Mouse (Mus musculus): Measurements from ENCODE around the gene Rora. TPM values are rescaled to one million over a fixed set of nuclear protein-coding genes. Genes with fewer than 3 reads are reported as not detected.

Gene Rora
- polyA plus RNA-seq (2016; fragmentation: Nextera tagmentation; extraction: Ambion mirVana), result 5.0 and 5.1 TPM in 2 replicates

DNA sequence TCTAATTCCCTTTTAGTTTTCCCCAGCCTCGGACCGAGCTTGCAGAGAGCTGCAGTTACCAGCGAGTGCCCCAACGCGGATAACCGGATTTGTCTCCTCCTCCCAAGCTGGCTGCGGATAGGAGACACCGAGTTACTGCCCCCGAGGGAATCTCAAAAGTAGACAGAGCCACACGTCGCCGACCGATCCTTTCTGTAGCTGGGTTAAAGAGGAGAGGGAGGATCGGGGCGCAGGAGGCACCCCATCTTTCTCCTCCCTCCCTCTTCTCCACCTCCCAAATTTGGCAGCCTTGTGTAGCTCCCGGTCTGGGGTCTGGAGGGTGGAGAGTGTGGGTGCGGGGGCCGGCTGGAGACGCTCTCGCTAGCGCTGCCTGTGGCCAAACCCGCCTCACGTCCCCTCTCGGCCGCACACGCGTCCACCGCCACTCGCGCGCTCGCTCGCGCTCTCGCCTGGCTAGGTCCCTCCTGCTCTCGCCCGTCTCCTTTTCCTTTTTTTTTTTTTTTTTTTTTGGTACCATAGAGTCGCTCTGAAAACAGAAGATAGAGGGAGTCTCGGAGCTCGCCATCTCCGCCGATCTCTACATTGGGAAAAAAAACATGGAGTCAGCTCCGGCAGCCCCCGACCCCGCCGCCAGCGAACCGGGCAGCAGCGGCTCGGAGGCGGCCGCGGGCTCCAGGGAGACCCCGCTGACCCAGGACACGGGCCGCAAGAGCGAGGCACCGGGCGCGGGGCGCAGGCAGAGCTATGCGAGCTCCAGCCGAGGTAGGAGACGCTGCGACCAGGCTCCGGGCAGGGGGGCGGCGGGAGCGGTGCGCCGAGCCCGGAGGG is at the start of gene Rora:
Gene Rora, plus strand, starts transcription at position 576 of the 828 bp plus-strand sequence.
- WGBS, result under 1% methylated on average over 72 of the region's 72 CpGs
- Histone ChIP-seq H3K27ac (peak within 1 kb of the TSS; percentile 92), H3K36me3 (no peaks in the 10 kb centered on the region), H3K4me1 (peaks cover 15% of the 10 kb centered on the region; the same call in 1 of the 2 replicates), H3K27me3 (ENCODE audit: insufficient read depth, poor library complexity, severe bottlenecking) (peaks cover 4% of the 10 kb centered on the region; the same call in 1 of the 2 replicates), H3K9me3 (no peaks in the 10 kb centered on the region), H3K4me3 (peak within 1 kb of the TSS; percentile 85)
- DNase-seq (ENCODE audit: low spot score), result peak; percentile 81

DNA sequence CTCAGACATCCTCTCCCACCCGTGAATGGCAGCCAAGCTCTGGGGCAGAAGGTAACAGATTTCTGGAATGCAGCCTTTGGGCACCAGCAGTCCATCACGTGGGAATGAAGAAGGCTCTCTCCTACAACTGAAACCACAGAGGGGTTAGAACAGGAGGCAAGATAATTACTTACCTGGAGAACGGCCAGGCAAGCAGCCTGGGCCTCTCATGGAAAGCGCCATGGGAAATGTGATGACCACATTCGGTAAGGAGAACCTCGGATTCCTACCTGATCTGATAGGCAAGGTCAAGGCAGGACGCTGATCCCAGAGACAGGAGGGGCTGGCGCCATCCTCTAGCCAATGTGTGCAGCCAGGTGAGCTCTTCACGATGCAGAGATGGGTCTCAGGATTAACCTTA is 39.6 kb upstream of the Rora start:
- no peak for DNase-seq (ENCODE audit: low spot score)
- WGBS, result 82% methylated on average over 9 of the region's 9 CpGs
- Histone ChIP-seq H3K36me3 (no peaks in the 10 kb centered on the region), H3K9me3 (no peaks in the 10 kb centered on the region), H3K4me1 (no peaks in the 10 kb centered on the region), H3K27ac (no peak overlapping the region), H3K4me3 (no peak overlapping the region), H3K27me3 (ENCODE audit: insufficient read depth, poor library complexity, severe bottlenecking) (no peaks in the 10 kb centered on the region)

DNA sequence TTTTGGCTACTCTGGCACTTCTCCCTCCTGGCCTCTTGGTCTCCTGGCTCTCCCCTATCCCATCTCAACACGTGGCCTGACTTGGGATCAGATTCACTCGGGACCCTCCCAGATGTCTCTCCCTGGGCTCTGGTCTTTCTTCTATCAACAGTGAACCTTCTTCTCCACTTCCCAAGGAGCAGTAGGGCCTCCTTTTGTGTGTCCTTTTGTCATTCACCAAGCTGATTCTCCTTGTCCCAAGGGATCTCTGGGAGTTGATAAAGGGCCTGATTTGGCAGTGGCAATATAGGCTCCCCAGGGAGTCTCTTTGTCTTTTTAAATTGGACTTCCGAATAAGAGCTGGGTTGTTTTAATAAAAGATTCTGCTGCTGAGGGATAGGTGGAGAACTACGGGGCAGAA is 36.5 kb upstream of the Rora start:
- H3K4me1 ChIP-seq, result no peaks in the 10 kb centered on the region
- H3K36me3 ChIP-seq, result no peaks in the 10 kb centered on the region
- no peak overlapping the region for H3K4me3 ChIP-seq
- no peaks in the 10 kb centered on the region for H3K27me3 ChIP-seq (ENCODE audit: insufficient read depth, poor library complexity, severe bottlenecking)
- WGBS, result 50% methylated on average over 4 of the region's 4 CpGs
- no peak overlapping the region for H3K27ac ChIP-seq
- H3K9me3 ChIP-seq, result no peaks in the 10 kb centered on the region
- DNase-seq (ENCODE audit: low spot score), result no peak

DNA sequence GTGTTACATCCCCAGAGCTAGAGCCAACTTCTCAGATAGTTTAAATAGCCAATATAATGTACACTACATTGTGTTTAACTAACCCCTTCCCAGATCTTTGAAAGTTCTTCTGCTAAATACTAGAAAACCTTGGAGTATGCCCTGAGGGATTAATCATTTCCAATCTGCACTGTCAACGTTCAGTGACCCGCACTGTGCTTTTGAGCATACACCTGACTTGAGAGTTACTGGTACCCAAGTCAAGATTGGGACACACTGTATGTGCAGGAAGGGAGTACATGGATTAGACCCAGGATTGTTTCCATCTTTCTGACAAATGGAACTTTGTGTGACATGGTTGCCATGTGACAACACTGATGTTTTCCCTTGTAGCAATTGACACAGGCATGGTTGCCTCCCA is 33.5 kb upstream of the Rora start:
- DNase-seq (ENCODE audit: low spot score), result no peak
- no peaks in the 10 kb centered on the region for H3K9me3 ChIP-seq
- H3K27ac ChIP-seq, result no peak overlapping the region
- H3K4me1 ChIP-seq, result no peaks in the 10 kb centered on the region
- H3K4me3 ChIP-seq, result no peak overlapping the region
- 80% methylated on average over 2 of the region's 2 CpGs for WGBS
- no peaks in the 10 kb centered on the region for H3K27me3 ChIP-seq (ENCODE audit: insufficient read depth, poor library complexity, severe bottlenecking)
- H3K36me3 ChIP-seq, result no peaks in the 10 kb centered on the region

DNA sequence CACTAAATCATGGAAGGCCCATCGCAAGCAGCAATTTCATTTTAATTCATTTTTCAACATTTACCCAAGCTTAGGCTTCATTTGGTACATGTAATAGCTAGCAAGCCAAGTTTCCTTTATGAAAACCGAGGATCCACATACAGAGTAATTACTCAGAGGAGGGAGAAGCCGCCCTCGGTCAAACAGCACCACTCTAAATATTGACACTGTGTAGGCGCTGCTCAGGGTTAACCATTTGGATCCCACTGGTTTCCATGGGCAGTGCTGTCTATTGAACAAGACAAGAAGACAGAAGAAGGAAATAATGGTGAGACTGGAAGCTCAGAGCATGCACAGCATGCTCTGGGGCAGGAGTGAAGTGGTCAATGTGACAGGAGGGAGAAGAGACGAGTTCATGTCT is 33.1 kb upstream of the Rora start:
- no peaks in the 10 kb centered on the region for H3K9me3 ChIP-seq
- H3K27me3 ChIP-seq (ENCODE audit: insufficient read depth, poor library complexity, severe bottlenecking), result no peaks in the 10 kb centered on the region
- no peak overlapping the region for H3K4me3 ChIP-seq
- 74% methylated on average over 6 of the region's 6 CpGs for WGBS
- H3K27ac ChIP-seq, result no peak overlapping the region
- no peak for DNase-seq (ENCODE audit: low spot score)
- H3K36me3 ChIP-seq, result no peaks in the 10 kb centered on the region
- no peaks in the 10 kb centered on the region for H3K4me1 ChIP-seq

DNA sequence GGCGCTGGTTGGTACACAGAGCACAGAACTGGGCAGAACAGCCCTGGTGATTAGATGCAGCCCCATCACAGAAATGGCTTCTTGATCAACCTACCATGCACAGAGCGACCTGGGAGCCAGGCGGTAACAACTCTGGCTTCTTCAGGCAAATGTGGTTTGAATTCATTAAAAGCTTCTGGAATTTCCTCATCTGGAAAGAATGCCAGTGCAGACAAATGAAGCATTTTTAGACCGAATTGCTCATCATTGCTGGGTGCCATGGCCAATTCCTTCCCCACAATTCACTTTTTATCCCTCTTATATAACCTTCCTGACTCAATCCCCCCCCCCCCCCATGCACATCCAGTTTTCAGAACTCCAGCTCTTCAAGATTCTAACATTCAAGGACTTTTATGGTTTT is 28.6 kb upstream of the Rora start:
- no peaks in the 10 kb centered on the region for H3K9me3 ChIP-seq
- DNase-seq (ENCODE audit: low spot score), result no peak
- H3K4me3 ChIP-seq, result no peak overlapping the region
- H3K27ac ChIP-seq, result no peak overlapping the region
- H3K36me3 ChIP-seq, result no peaks in the 10 kb centered on the region
- WGBS, result 78% methylated on average over 4 of the region's 4 CpGs
- H3K27me3 ChIP-seq (ENCODE audit: insufficient read depth, poor library complexity, severe bottlenecking), result no peaks in the 10 kb centered on the region
- H3K4me1 ChIP-seq, result no peaks in the 10 kb centered on the region

DNA sequence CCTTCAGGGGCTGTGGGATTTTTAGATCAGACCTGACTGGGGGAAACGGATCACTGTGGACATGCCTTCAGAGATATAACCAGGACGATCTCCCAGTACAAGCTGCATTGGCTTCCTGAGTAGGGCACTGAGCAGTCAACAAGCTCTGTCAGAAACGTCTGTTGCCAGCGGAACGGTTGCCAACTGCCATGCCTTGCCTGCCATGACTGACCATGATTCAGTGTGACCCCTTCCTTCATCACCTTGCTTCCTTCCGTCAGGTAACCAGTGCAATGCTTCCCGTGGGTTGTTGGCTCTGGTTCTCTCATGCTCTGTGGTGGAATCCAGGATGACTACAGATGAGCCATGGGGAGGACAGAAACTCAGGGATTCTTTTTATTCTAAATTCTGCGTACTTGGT is 16.3 kb upstream of the Rora start:
- Histone ChIP-seq H3K27me3 (ENCODE audit: insufficient read depth, poor library complexity, severe bottlenecking) (no peaks in the 10 kb centered on the region), H3K4me1 (no peaks in the 10 kb centered on the region), H3K4me3 (no peak overlapping the region), H3K27ac (no peak overlapping the region), H3K36me3 (no peaks in the 10 kb centered on the region), H3K9me3 (no peaks in the 10 kb centered on the region)
- no peak for DNase-seq (ENCODE audit: low spot score)
- WGBS, result 84% methylated on average over 8 of the region's 8 CpGs

DNA sequence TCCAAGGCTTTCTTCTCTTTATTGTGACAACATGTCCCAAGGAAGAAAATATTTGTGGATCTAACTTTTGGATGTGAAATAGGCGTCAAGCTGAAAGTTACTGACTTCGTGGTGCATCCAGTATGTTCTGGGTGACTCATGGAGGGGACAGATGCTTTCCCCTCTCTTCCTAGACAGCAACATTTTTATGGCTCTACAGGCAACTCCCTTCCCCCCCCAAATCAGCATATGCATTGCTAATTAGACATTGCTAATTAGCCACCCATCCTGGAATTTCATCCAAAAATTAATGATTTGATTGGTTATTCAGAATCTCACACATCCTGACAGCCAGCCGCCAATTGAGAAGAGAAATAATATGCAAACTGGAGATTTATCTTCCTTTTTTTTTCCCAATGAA is 12.5 kb upstream of the Rora start:
- H3K27me3 ChIP-seq (ENCODE audit: insufficient read depth, poor library complexity, severe bottlenecking), result no peaks in the 10 kb centered on the region
- DNase-seq (ENCODE audit: low spot score), result no peak
- no peak overlapping the region for H3K27ac ChIP-seq
- no peak overlapping the region for H3K4me3 ChIP-seq
- 79% methylated on average over 3 of the region's 3 CpGs for WGBS
- no peaks in the 10 kb centered on the region for H3K9me3 ChIP-seq
- H3K4me1 ChIP-seq, result no peaks in the 10 kb centered on the region
- no peaks in the 10 kb centered on the region for H3K36me3 ChIP-seq

DNA sequence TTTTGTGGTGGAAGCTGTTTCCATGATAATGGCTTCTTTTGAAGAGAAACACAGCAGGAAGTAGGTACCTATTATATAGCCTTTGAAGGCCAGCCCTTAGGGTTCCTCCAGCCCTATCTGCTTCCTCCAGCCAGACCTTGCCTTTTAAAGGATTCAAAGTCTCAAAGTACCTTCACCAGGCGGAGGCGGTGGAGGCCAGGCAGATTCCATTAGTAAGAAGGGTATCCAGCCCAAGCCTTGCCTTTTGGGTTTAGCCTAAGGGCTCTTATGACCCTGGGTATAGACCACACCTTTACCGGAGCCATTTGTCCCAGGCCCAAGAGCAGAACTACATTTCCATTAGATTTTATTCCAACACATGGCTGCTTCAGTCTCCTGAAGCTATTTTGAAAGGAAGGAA is 5.5 kb upstream of the Rora start:
- peaks cover 1% of the 10 kb centered on the region; the same call in 1 of the 2 replicates for H3K4me1 ChIP-seq
- H3K36me3 ChIP-seq, result no peaks in the 10 kb centered on the region
- no peaks in the 10 kb centered on the region for H3K27me3 ChIP-seq (ENCODE audit: insufficient read depth, poor library complexity, severe bottlenecking)
- no peak for DNase-seq (ENCODE audit: low spot score)
- no peak overlapping the region for H3K27ac ChIP-seq
- no peak overlapping the region for H3K4me3 ChIP-seq
- H3K9me3 ChIP-seq, result no peaks in the 10 kb centered on the region
- WGBS, result 72% methylated on average over 3 of the region's 3 CpGs

DNA sequence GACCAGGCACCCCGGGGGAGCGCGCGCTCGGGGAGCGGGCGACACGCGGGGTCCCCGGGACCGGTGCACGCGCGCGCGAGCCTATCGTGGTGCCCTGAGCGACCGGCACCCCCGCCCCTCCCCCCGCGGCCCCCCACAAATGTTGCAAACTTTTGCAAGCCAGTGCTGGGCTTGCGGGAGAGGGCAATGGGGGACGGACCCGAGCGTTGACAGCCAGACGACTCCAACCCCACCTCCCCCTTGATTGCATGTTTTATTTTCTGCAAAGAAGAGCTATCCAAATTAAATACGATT is 400 bp downstream of the Rora start:
- under 1% methylated on average over 28 of the region's 28 CpGs for WGBS
- Histone ChIP-seq H3K9me3 (no peaks in the 10 kb centered on the region), H3K4me3 (peak overlapping the region; percentile 85), H3K27me3 (ENCODE audit: insufficient read depth, poor library complexity, severe bottlenecking) (peaks cover 4% of the 10 kb centered on the region; the same call in 1 of the 2 replicates), H3K36me3 (no peaks in the 10 kb centered on the region), H3K27ac (peak overlapping the region; percentile 92), H3K4me1 (peaks cover 15% of the 10 kb centered on the region; the same call in 1 of the 2 replicates)
- no peak for DNase-seq (ENCODE audit: low spot score)

DNA sequence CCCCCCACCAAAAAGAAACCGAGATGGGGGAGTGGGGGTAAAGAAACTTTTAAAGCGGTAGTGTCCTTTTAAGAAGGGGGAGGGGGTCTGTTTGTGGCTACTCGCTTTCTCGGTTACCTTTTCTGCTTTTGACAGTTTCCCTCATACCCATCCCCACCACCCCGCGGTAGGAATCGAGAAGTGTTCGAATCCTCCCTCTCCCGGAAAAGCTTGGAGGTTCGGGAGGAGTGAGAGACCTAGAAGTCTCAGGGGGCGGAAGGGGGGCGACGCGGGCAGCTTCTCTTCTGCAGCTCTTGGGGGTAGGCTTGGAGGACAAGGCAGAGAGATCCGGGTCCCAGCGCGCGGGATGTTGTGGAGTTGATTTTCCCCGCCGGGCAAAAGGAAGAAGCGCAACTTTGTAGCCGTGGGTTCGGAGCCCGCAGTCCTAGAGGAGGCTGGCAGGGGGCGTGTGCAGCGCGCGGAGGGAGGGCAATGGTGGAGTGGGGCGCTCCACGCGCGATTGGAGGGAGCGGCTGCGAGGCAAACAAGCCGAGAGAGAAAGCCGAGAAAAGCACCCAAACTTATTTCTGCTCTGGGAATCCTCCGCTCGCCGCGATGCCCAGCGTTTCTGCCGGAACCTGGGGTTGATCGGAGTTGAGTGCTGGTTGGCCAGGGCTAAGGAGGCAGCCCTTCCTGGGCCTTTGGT is 889 bp downstream of the Rora start:
- Histone ChIP-seq H3K9me3 (no peaks in the 10 kb centered on the region), H3K27ac (peak overlapping the region; percentile 92; the same call in 1 of the 2 replicates), H3K27me3 (ENCODE audit: insufficient read depth, poor library complexity, severe bottlenecking) (peaks cover 4% of the 10 kb centered on the region; the same call in 1 of the 2 replicates), H3K4me1 (peaks cover 15% of the 10 kb centered on the region; the same call in 1 of the 2 replicates), H3K4me3 (peak overlapping the region; percentile 85), H3K36me3 (no peaks in the 10 kb centered on the region)
- DNase-seq (ENCODE audit: low spot score), result peak; percentile 76
- under 1% methylated on average over 43 of the region's 43 CpGs for WGBS

DNA sequence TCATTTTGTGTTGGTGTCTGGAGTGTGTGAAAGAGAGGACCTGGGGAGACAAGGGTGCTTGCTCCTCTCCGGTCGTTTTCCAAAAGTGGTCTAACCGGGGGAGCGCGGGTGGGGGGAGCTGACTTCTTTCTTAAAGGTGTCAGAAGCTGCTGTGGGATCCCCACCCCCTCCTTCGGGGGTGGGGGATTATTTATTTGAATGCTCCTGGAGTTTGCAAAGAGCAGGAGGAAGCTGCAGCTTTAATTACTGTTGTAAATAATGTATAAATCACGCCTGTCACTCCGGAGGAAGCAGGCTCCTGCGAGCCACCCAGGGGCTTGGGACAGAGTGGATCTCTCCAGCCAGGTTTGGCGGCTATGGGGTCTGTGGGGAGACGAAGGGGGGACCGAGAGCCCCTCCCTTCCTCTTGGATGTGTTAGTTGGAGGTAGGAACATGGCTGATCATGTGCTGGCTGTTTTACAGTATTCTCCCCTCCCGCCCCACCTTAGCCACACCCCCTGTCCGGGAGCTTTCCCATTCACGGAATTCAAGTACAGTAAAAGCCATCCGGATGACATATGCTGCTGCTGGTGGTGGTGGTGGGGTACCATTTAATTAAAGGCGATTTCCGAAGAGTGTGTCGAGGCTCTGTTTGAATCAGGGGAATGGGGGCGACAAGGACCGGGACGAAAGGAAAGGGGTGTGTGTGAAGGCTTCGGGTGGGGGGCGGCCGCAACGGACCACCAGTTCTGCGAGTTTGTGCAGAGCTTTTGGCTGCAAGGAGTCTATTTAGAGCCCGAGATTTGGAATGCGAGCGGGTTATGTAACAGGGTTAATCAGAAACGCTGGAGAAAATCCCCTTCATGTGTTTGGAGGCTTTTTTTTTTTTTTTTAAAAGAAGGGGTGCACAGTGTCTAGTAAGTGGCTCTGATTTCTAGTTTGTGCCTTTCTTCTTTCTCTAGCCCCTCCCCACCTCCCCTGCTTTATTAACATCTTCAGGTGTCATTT is 1.7 kb downstream of the Rora start:
- peaks cover 15% of the 10 kb centered on the region; the same call in 1 of the 2 replicates for H3K4me1 ChIP-seq
- 1% methylated on average over 31 of the region's 31 CpGs for WGBS
- no peaks in the 10 kb centered on the region for H3K9me3 ChIP-seq
- H3K27ac ChIP-seq, result peak overlapping the region; percentile 92; the same call in 1 of the 2 replicates
- H3K27me3 ChIP-seq (ENCODE audit: insufficient read depth, poor library complexity, severe bottlenecking), result peaks cover 4% of the 10 kb centered on the region; the same call in 1 of the 2 replicates
- no peaks in the 10 kb centered on the region for H3K36me3 ChIP-seq
- H3K4me3 ChIP-seq, result peak overlapping the region; percentile 85
- peak; percentile 76 for DNase-seq (ENCODE audit: low spot score)
